Mouse (Mus musculus): ENCODE measurements around the gene Sycp3. TPM values are rescaled to one million over a fixed set of nuclear protein-coding genes. Genes with fewer than 3 reads are reported as not detected.
A peak's percentile ranks its signal among the peaks of the same experiment; 100 is the strongest.

Gene Sycp3
- polyA plus RNA-seq (2012; rRNA removed) = 0.34 and 0.44 TPM in 2 replicates

GRCm38 (mm10) chr10:88459502-88459992 lies at the start of gene Sycp3:
Gene Sycp3, plus strand, starts transcription at chr10:88459569.
- TF ChIP-seq CTCF (IDR thresholded peaks at IDR 0.05; ENCODE audit: extremely low read depth, insufficient read depth, low read length) (no peak), POLR2A (IDR thresholded peaks at IDR 0.05; ENCODE audit: extremely low read depth, insufficient read depth, low read length) (no peak)
- H3K27ac ChIP-seq (ENCODE audit: insufficient read depth, low read length) = no peak within 1 kb of the TSS
- H3K4me1 ChIP-seq (ENCODE audit: control insufficient read depth, insufficient read depth, low read length) = no peaks in the 10 kb centered on the region
- no peak within 1 kb of the TSS for H3K4me3 ChIP-seq (ENCODE audit: insufficient read depth, low read length)

DNA sequence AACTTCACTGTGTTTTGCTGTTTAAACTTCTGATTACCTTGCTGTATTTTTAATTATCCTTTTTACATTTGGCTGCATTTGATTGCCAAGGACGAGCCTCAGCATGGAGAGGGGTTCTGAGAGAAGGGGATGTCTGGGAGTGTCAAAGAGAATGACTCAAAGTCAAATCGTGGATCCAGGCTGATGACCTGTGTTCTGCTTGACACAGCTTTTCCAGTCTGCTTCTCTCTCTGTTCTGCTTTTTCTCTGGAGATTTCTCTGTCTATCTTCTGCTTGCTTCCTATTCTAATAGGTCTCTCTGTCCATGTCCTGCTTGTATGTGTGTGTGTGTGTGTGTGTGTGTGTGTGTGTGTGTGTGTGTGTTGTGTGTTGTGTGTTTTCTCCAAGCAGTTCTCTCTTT lies 49.6 kb upstream of the Sycp3 start:
- no peak overlapping the region for H3K4me3 ChIP-seq (ENCODE audit: insufficient read depth, low read length)
- no peak overlapping the region for H3K27ac ChIP-seq (ENCODE audit: insufficient read depth, low read length)
- no peaks in the 10 kb centered on the region for H3K4me1 ChIP-seq (ENCODE audit: control insufficient read depth, insufficient read depth, low read length)
- TF ChIP-seq POLR2A (IDR thresholded peaks at IDR 0.05; ENCODE audit: extremely low read depth, insufficient read depth, low read length) (no peak), CTCF (IDR thresholded peaks at IDR 0.05; ENCODE audit: extremely low read depth, insufficient read depth, low read length) (no peak)

DNA sequence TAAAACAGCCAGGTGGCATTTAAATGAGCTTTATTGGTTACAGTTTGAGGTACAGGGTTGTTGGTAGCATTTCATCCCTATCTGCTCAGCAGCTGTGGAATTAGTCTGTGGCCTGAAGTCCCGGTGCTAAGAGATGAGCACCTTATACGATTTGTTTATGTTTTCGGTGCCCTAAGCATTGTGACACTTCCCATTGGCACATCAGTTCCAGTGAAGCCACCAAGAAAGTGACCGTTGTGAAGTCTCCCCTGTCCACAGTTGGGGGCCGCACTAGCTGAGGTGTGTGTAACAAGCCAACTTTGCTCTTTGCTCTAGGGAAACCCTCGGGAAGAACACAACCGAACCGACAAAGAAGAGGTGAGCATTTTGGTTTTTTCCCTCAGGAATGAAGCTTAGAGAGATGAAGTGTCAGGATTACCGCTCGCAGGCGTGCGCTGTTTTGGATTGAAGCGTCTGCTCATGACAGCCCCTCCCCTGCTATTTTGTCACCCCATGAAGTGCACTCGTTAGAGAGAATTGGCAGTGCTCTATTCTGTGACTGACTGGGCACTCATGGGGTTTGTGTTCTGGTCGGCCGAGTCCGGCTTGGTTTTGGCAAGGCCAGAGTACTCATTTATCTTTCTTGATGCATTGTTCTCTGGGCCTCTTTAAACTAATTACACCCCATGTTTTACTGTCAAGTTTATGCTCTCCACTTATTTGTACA lies 46.9 kb upstream of the Sycp3 start:
- Histone ChIP-seq H3K4me1 (ENCODE audit: control insufficient read depth, insufficient read depth, low read length) (no peaks in the 10 kb centered on the region), H3K4me3 (ENCODE audit: insufficient read depth, low read length) (no peak overlapping the region), H3K27ac (ENCODE audit: insufficient read depth, low read length) (no peak overlapping the region)
- no peak for TF ChIP-seq POLR2A (IDR thresholded peaks at IDR 0.05; ENCODE audit: extremely low read depth, insufficient read depth, low read length)
- TF ChIP-seq CTCF (IDR thresholded peaks at IDR 0.05; ENCODE audit: extremely low read depth, insufficient read depth, low read length) = no peak

DNA sequence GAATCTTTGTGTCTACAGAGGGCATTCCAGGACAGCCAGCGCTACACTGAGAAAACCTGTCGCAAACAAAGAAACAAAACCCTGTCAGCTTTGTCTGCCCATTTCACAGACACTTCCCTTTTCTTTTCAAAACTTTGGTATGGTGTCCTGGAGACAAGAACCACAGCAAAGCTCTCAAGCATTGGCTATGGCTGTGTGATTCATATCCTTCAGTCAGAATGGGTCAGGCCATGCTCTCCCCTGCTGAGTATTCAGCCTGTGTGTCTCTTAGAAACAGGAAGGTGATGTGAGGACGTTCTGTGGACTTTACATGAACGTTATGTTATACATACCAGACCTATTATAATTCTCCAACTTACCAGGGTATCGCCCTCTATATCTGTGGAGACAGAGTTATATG lies 41.7 kb upstream of the Sycp3 start:
- Histone ChIP-seq H3K27ac (ENCODE audit: insufficient read depth, low read length) (no peak overlapping the region), H3K4me1 (ENCODE audit: control insufficient read depth, insufficient read depth, low read length) (no peaks in the 10 kb centered on the region), H3K4me3 (ENCODE audit: insufficient read depth, low read length) (no peak overlapping the region)
- no peak for TF ChIP-seq CTCF (IDR thresholded peaks at IDR 0.05; ENCODE audit: extremely low read depth, insufficient read depth, low read length)
- no peak for TF ChIP-seq POLR2A (IDR thresholded peaks at IDR 0.05; ENCODE audit: extremely low read depth, insufficient read depth, low read length)

GRCm38 (mm10) chr10:88420141-88420541 lies 39.2 kb upstream of the Sycp3 start:
- Histone ChIP-seq H3K27ac (ENCODE audit: insufficient read depth, low read length) (no peak overlapping the region), H3K4me1 (ENCODE audit: control insufficient read depth, insufficient read depth, low read length) (no peaks in the 10 kb centered on the region)

DNA sequence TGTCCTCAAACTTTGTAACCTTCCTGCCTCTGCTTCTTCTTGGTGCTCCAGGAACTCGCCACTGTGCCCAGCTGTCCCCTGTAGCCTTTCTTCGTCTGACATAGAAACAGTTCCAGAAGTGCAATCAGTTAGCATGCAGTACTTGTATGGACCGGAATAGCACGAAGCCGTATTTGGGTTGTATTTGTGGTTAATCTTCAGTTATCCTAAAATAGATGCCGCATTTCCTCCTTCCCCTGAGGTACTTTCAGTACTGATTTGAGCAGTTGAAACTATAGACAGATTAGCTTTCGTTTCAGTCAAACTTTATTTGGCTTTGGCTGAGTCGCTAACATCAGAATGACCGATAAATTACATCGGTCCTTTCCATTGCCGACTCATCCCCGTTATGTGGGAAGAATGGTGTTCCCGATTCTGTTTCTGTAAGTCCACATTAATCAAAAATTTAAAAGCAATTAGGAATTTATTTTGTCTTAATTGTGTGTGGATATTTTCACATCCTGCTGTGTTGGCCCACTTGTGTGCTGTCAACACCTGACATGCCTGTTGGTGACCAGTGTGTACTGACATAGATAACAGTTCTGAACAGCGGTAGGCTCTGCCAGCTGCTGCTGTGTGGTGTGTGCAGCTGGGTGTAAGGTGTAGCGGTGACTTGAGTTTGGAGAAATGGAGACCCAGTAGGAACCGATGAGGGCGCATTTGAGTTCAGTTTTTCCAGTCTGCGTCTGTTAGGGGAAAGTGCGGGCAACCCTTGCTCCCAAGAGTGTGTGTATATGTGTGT lies 38.5 kb upstream of the Sycp3 start:
- TF ChIP-seq POLR2A (IDR thresholded peaks at IDR 0.05; ENCODE audit: extremely low read depth, insufficient read depth, low read length) = no peak
- no peak for TF ChIP-seq CTCF (IDR thresholded peaks at IDR 0.05; ENCODE audit: extremely low read depth, insufficient read depth, low read length)
- Histone ChIP-seq H3K4me1 (ENCODE audit: control insufficient read depth, insufficient read depth, low read length) (no peaks in the 10 kb centered on the region), H3K4me3 (ENCODE audit: insufficient read depth, low read length) (no peak overlapping the region), H3K27ac (ENCODE audit: insufficient read depth, low read length) (peak overlapping the region; percentile 29; the same call in 1 of the 2 replicates)

More at GRCm38 (mm10) chr10:88420141-88420541, 39.2 kb upstream of the Sycp3 start:
- no peak for TF ChIP-seq POLR2A (IDR thresholded peaks at IDR 0.05; ENCODE audit: extremely low read depth, insufficient read depth, low read length)
- TF ChIP-seq CTCF (IDR thresholded peaks at IDR 0.05; ENCODE audit: extremely low read depth, insufficient read depth, low read length) = no peak
- H3K4me3 ChIP-seq (ENCODE audit: insufficient read depth, low read length) = no peak overlapping the region

DNA sequence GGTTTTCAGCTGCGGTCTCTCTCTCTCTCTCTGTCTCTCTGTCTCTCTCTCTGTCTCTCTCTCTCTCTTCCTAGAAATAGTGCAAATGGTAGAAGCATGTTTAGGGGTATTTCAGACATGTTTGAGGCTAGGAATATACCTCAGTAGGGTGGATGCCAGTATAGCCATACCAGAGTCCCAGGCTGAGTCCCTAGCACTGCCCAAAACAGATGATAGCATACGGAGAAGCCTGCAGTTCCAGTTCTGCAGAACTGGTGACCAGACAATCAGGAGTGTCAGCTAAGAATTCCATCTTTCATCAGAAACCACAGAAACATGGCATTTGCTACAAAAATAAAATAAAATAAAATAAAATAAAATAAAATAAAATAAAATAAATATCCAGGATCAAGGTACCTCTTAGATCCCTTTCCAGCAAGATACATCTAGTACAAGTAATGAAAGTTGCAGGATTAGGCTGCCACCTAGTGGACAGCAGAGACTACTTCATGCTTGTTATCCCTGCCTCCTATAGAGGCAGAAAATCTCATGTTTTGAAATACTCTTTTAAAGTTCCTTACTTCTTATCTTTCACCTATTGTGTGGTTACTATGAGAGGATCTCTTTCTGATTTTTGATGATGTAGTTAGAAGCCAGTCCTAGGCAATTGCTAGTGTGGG lies 33.1 kb upstream of the Sycp3 start:
- Histone ChIP-seq H3K27ac (ENCODE audit: insufficient read depth, low read length) (no peak overlapping the region), H3K4me3 (ENCODE audit: insufficient read depth, low read length) (no peak overlapping the region), H3K4me1 (ENCODE audit: control insufficient read depth, insufficient read depth, low read length) (no peaks in the 10 kb centered on the region)
- no peak for TF ChIP-seq POLR2A (IDR thresholded peaks at IDR 0.05; ENCODE audit: extremely low read depth, insufficient read depth, low read length)
- TF ChIP-seq CTCF (IDR thresholded peaks at IDR 0.05; ENCODE audit: extremely low read depth, insufficient read depth, low read length) = peak; percentile 56; the same call in 1 of the 2 replicates

GRCm38 (mm10) chr10:88426896-88427295 lies 32.5 kb upstream of the Sycp3 start:
- TF ChIP-seq POLR2A (IDR thresholded peaks at IDR 0.05; ENCODE audit: extremely low read depth, insufficient read depth, low read length) (no peak), CTCF (IDR thresholded peaks at IDR 0.05; ENCODE audit: extremely low read depth, insufficient read depth, low read length) (no peak)
- Histone ChIP-seq H3K4me3 (ENCODE audit: insufficient read depth, low read length) (no peak overlapping the region), H3K4me1 (ENCODE audit: control insufficient read depth, insufficient read depth, low read length) (no peaks in the 10 kb centered on the region), H3K27ac (ENCODE audit: insufficient read depth, low read length) (no peak overlapping the region)

GRCm38 (mm10) chr10:88427998-88428397 lies 31.4 kb upstream of the Sycp3 start:
- H3K4me1 ChIP-seq (ENCODE audit: control insufficient read depth, insufficient read depth, low read length) = no peaks in the 10 kb centered on the region
- H3K4me3 ChIP-seq (ENCODE audit: insufficient read depth, low read length) = no peak overlapping the region
- TF ChIP-seq CTCF (IDR thresholded peaks at IDR 0.05; ENCODE audit: extremely low read depth, insufficient read depth, low read length) (no peak), POLR2A (IDR thresholded peaks at IDR 0.05; ENCODE audit: extremely low read depth, insufficient read depth, low read length) (no peak)
- H3K27ac ChIP-seq (ENCODE audit: insufficient read depth, low read length) = no peak overlapping the region
